Mouse (Mus musculus) cerebellum, postnatal 10 days (tissue): ENCODE measurements around the gene Pts.

Experiments used
- DNase-seq, 2 experiments: peaks; one replicate each; pipeline ENCODE4 v3.0.0; 2021; ENCODE audit warnings: mixed read lengths in 2 of 2

The Pts gene

DNA sequence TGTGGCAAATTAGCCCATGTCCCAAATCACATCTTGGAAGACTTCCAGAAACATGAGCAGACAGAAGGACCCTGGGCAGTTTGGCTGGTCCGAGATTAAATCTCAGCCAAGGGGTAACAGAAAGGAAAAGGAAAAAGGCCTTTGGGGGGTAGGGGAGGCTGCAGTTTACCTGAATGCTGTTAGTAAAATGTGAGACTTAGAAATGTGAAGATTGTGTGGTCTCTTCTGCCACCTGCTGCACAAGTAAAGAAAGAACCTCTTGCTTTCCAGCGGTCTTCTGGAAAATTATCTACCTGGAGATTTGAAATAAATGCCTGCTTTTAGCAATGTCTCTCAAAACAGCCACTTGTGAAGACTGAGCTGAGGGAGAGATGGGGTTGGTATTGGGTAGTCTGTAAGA lies 2.4 kb upstream of the Pts start:
- DNase-seq = peak; percentile 62 to 69

DNA sequence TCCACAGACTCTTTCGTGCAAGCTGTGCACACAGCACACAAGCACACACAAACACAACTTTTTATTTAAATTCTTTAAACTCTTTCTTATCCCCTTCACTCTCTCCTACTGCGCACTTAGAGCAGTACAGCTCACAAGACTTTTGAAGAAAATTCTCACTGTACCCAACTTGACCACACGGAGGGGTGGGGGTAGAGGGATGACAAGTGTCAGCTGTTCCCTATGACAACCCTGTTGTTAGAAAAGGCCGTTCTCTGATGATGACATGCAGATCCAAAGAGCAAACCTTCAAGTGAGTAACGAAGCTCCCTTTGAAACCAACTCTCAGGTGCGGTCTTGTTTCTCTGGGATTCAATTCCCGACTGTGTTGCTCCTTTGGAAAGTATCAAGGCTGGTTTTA lies 664 bp downstream of the Pts start:
- DNase-seq = peak in 1 of 2 experiments; percentile 11

DNA sequence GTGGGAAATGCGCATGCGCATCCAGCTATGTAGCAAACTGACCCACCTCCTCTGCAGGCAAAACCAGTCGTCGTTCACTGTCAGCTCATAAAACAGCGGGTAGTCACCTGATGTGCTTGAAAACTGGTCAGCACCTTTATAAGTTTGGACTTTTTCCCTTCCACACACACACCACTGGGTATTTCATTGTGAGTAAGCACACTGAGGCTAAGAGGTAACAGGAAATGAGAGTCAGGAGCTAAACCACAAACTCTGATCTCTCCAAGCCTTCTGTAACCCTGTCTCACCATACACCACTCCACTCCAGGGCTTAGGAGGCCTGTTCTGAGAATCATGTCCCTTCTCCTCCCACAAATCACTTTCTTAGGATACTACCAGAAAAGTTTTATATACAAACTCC lies 2.9 kb downstream of the Pts start:
- no peak for DNase-seq

DNA sequence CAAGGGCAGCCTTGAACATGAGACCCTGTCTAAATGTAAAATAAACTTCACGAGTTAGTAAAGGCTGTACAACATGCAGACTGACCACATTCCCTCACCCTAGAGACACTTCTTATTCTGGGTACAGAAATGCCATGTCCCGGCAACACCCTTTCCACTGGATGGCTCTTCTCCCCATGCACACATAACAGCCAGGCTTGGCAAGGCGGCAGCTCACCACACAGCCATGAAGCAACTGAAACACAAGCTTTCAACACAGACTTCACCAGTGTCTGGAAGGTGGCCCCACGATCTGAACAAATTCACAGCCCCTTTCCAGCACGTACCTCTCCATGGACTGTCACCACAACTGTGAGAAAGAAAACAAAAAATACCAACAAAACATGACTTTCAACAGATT lies 3.6 kb downstream of the Pts start:
- DNase-seq = no peak

DNA sequence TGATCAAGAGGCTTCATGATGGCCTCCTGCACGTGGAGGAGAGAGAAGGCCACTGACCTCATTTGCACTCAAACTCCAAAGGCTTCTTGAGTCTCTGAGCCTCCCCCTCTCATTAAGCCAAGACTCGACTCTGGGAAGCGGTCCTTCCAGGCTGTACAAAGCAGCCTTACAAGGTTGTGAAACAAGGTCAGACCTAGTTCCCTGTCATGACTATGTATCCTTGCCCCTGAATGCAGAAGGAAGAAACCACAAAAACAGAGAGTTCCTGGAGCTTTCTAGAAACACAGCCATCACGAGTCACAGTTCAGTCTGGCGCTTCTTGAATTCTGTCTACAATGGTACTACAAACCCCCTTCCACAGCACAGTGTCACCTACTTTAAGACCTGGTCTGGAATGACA lies 6.0 kb downstream of the Pts start:
- no peak for DNase-seq

DNA sequence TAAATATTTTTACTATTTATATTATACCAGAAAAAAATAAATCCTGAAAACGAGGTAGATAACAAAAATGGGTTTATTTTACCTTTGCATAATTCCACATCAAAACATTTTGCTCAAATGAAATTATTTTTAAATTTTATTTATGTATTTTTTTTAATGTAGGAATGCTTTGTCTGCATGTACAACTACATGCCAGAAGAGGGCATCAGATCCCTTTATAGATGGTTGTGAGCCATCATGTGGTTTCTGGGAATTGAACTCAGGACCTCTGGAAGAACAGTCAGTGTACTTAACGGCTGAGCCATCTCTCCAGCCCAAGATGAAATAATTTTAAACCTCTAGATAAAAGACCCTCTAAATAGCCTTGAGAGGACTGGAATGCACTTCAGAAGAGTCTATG lies 7.0 kb downstream of the Pts start:
- DNase-seq = no peak

DNA sequence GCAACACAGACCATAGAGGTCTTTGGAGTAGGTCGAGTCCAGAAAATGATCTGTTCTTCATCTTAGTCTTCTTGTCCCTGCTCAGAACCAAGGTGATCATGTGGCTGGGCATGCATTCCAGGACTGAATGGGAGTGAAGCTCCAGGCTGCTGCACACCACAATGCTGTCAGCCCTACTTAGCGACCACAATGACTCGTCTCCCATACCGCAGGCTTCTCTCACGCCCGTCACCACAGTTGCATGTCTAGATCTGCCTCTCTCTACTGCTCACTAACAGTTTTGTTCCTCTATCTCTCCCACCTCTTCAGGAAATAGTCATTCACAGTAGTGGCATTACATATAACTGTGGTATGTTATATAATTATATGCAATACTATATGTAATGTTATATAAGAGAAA lies 7.8 kb downstream of the Pts start:
- DNase-seq = no peak

DNA sequence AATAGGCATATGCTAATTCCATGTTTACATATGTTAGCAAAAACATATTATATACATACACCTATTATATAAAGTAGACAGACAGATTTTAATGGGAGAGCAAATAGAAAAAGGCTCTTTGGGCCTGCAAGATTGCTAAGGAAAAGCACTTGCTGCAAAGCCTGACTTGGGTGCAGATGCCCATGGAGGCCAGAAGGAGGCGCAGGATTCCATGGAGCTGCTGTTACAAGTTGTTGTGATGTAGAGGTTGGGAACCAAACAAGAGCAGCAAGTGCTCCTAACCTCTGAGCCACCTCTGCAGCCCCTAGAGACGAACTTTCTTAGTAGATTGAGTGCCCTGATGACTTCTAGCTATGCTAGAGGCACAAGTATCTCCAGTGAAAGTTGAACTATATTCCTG lies 9.7 kb downstream of the Pts start:
- DNase-seq = peak; percentile 17 to 36

DNA sequence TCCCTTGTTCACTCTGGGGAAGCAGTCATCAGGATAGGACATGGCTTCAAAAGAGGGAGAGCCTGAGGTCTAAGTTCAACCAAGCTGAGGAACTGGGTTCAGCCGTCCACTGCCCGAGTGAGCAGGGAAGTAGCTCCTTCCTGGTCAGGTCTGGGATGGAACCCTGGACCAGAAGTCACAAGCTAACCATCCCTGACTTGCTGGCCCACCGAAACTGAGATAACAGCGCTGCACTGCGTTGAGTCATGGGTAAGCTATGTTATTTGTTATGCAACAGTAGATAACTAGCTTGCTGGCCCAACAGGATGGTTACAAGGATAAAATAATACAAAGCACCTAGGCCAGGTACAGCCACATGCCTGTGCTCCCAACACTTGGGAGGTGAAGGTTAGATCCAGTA lies 13.1 kb downstream of the Pts start:
- no peak for DNase-seq

DNA sequence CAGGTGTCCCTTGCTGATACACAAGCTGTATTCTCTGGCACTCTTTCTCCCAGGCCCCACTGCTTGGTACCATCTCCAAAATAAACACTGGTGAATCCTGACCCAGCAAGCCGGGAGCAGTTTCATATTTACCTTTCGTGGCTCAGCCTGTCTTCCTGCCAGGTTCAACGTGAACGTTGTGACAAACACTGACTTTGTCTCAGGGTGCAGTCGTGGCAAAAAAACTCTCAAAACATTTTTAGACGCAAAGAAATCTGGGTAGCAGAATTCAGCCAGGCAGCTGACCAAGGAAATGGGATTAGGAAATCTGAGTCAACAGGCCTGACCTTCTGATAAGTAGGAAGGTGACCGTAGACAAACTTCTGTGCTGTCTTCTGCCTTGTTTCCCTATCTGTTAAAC lies 21.0 kb downstream of the Pts start:
- DNase-seq = peak; percentile 38 to 47

DNA sequence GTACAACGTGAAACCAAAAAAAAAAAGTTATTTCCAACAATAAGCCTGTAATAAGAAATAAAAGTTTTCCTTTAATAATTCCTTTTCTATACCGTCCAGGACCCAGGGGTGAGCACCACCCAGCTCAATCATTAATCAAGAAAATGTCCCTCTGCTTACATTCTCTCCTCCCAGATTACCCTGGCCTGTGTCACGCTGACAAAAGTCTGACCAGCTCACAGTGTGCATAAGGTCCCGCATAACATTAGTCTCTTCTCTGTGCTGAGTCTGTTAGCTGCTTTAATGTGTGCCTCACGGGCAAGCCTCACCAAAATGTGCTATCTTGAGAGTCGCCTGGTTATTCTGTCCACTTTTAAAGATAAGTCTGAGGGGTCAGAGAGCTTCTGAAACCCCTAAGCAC lies 23.1 kb downstream of the Pts start:
- DNase-seq = no peak

DNA sequence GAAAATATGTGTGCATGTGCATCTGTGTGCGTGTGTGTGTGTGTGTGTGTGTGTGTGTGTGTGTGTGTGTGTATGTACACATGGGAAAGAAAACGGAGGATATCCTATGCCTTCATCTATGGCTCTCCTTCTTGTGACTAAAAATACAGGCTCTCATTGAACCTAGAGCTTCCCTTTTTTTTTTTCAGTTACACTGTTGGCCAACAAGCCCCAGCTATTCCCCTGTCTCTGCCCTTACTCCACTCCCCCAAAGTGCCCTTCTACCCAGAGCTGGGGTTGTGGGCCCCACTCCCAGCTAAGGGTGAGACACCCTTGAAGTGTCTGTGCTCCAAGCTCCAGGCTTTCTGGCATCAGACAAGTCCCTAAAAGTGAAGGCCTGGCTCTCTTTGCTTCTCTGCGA lies 25.6 kb downstream of the Pts start:
- no peak for DNase-seq

DNA sequence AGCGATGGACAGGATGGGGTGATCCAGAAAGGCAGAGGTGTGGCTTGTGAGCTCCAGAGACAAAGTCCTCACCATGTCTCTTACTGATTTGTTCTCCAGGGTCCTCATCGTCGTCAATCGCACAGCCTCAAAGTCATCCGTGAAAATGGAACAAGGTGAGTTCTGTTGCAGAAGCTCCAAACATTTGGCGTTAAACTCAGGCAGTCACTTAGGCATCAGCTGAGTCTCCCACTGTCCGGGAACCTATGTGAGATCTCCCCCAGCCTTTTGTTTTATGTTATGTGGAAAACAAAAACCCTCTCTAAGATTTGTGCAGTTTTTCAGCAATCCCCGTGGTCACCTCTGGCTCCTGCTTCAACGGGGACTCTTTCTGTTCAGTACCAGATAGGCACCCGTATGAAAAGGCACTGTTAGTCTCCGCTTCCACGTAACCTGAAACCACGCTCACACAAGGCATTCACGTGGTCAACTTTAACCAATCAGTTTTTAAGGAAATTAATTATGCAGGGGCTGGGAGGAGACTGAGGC lies 27.5 kb downstream of the Pts start:
- peak; percentile 12 to 45 for DNase-seq

DNA sequence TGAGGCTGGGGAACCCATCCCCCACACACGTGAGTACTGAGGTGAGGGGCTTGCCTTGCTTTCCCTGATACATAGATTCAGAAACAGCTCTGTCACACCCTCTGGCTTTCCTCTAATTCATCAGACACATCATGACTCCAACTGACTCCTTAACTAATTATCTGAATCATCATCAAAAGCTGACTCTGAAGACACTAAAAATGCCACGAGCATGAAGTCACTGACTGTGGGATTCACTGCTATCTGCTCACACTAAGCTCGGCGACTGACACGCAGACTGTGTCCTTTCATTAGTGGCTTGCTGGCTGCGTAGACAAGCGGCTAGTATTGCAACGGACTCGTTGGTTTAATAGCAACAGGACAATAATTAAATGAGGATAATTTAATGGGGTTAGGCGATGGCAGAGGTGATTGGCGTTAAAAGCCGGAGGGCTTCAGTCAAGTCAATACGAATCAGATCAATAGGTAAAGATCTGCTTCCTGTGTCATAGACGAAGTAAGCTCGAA lies 28.0 kb downstream of the Pts start:
- no peak for DNase-seq

DNA sequence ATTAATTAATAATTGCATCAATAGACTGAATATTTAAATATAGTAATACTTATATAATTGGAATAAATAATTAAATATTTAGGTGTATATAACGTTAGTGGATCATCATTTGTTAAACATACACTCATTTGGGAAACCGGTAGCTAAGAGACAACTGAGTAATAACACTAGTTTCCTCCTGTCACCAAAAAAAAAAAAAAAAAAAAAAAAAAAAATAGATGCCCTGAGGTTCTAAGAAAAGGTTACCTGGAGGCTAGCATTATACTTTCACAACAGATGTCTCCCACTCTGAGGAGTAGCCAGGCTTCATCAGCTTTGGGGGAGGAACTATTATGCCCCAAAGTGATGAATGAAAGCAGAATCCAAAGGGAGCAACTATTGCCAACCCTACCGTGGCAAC lies 28.7 kb downstream of the Pts start:
- no peak for DNase-seq

DNA sequence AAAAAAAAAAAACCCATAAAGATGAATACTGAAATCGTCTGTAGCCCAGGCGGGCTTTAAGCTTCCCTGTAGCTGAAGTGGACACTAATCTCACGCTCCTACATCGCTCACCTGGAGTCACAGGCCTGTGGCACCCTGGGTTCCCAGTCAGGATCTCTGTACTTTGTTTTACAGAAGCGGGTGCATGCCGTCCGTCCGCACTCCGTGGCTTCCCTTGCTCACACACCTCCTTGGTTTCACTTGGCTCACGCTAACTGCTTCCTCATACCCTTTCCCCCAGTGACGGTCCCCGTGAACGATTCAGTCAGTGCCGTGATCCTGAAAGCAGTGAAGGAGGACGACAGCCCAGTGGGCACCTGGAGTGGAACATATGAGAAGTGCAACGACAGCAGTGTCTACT lies 29.7 kb downstream of the Pts start:
- no peak for DNase-seq

DNA sequence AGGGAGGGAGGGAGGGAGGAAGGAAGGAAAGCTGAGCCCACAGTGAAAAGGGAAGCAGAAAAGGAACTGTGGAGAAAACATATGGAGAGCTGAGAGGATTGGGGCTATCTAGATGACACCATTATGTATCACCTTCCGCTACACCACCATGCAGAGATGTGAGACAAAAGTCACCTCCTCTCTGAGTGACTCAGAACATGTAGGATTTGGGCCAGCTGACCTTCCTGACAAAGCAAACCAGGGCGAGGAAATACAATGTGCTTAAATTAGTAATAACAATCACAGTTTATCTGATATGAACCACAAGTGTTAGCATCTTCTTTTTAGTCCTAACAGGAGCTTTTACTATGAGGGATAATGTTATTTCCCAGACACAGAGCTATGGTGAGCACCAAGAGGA lies 31.0 kb downstream of the Pts start:
- no peak for DNase-seq

DNA sequence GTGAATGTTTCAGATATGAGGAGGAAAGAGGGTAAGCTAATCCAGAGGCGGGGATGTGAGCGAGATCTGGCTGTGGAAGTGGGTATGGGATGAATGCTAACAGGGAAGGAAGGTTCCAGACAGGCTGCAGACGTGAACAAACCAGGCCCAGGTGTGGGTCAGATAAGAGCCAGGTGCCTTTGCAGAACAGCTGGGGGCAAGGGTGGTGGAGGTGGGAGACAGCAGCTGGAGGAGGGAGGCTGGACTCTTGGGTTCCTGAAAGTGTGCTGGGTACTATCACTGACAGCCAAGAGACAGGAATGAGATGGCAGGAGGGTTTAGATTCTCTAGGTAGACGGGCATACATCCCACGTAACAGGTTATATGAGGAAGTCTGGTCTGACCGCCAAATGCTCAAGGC lies 31.4 kb downstream of the Pts start:
- DNase-seq = no peak

DNA sequence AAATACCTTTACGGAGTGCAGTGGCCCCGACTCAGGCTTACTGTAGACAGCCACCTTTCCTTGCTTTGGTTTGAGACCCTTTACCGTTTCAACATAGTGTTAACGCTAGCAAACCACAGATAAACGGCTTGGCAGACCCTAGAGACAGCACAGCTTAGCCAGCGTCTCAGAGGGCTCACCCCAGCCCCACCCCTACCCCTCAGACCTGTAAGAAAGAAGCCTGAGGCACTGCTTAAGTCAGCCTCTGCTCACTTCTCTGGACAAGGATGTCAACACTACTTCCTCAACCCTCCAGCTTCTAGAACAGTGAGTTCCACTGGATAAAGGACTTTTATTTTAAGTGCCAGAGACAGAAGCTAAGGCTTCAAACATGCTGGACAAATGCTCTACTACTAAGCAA lies 32.0 kb downstream of the Pts start:
- DNase-seq = no peak

DNA sequence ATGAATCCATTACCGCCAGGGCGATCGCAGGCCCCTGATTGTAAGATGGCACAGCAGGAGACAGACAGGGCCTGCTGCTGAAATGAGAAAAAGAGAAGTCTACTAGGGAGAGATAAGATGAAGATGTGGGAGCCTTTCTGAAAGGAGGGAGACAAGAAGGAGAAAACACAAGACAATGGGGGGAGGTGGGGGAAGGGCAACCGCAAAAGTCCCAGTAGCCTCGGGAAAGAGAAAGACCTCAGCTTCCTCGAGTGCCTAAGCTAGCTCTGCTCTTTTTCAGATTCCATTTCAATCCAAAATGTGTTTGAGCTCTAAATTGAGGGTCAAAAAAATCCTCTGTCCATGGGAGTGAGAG lies 32.4 kb downstream of the Pts start:
- no peak for DNase-seq

DNA sequence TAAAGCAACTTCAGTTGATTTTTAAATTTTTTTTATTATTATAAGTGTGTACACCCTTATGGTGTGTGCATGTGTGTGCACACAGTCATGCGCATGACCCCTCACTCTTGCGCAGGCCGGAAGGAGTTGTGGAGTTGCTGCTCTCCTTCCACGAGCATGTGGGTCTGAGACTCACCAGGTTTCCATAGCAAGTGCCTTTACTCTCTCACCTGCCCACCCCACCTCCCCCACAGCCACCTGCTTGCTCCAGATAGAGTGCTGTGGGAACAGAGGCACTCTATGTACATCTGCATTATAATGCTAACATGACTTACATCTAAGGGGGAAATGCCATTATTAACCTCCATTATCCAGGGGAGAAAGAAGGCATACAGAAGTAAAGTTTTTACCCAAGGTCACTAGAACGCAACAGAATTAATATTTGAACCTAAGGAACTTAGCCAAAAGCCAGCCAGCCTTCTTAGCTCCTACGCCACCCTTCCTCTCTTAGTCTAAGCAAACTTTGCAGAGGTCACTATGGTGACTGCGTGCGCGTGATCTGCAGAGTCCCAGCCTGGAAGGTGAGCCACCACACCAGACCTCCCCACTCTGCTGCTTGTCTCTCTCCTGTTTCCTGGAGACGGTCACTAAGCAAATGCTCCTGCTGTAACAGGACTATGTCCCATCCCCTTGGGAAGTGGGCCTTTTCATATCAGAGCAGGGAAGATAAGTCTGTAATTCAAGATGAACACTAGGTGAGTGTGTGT lies 32.9 kb downstream of the Pts start:
- no peak for DNase-seq

DNA sequence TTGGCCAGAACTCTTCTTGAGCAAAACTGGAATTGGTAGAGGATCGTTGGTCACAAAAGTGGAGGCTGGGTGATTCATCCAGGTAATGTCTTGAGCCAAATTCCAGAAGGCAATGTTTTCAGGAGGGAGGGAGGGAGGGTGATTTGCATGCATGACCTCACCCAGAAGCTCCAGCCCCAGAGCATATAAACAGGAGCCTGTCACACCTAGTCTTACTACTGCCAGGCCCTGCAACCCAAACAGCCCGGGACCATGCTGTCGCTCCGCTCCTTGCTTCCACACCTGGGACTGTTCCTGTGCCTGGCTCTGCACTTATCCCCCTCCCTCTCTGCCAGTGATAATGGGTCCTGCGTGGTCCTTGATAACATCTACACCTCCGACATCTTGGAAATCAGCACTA lies 34.2 kb downstream of the Pts start, which contains the start of gene Plet1:
Gene Plet1 (plus strand): TSS at position 215 of the 400 bp plus-strand sequence.
- no peak for DNase-seq

DNA sequence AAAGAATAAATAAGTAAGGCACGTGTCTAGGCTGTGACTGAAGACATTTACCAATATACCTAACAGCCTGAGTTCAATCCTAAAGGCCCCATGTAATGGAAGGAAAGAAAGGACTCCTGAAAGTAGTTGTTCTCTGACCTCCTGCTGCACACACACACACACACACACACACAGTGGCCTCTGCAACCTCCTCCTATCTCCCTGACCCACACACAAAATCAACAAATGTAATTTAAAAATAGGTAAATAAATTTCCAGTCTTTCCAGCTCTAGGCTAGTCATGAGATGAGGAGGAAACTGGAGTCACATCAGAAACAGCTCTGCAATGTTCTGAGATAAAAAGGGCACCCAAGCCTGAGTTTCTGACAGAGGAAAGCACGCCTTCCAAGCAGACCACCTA lies 34.7 kb downstream of the Pts start:
- no peak for DNase-seq

DNA sequence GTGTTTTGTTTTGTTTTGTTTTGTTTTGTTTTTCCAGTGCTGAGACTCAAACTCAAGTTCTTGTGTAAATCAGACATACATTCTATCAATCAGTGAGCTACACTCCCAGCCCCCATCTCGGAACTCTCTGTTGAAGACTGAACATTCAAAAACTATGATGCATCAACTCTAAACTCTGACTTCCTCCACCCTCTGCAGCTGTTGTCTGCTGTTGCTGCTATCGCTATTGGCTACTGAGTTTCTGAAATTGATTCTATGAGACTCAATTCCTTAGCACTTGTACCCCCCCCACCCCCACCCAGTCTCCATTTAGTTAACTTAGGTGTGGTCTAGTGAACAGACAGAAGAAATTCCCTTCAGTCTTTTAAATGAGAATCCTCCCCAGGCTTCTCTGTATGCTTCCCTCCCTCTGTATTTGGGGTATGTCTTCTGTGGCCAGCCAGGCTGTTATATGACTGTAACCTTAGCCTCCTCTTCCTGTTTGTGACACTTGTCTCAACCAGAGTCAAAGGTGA lies 36.9 kb downstream of the Pts start:
- DNase-seq = no peak

DNA sequence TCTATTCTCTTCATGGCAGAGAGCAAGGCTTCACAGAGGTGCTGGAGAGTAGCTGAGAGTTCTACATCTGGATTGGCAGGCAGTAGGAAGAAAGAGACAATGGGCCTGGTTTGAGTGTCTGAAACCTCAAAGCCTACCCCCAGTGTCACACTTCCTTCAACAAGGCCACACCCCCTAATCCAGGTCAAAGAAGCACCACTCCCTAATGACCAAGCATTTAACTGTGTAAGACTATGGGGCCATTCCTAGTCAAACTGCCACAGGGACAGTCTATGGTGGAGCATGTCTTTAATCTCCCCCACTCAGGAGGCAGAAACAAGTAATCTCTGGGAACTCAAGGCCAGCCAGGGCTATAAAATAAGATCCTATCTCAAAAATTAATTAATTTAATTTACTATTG lies 37.7 kb downstream of the Pts start:
- no peak for DNase-seq
